Mouse (Mus musculus): ENCODE measurements around the gene Zfp91.
"Not testable (repeated sequence)": the region's sequence is repeated elsewhere in the genome, so short reads cannot be mapped to it uniquely, and the experiment has no call there.

Zfp91 gene

DNA sequence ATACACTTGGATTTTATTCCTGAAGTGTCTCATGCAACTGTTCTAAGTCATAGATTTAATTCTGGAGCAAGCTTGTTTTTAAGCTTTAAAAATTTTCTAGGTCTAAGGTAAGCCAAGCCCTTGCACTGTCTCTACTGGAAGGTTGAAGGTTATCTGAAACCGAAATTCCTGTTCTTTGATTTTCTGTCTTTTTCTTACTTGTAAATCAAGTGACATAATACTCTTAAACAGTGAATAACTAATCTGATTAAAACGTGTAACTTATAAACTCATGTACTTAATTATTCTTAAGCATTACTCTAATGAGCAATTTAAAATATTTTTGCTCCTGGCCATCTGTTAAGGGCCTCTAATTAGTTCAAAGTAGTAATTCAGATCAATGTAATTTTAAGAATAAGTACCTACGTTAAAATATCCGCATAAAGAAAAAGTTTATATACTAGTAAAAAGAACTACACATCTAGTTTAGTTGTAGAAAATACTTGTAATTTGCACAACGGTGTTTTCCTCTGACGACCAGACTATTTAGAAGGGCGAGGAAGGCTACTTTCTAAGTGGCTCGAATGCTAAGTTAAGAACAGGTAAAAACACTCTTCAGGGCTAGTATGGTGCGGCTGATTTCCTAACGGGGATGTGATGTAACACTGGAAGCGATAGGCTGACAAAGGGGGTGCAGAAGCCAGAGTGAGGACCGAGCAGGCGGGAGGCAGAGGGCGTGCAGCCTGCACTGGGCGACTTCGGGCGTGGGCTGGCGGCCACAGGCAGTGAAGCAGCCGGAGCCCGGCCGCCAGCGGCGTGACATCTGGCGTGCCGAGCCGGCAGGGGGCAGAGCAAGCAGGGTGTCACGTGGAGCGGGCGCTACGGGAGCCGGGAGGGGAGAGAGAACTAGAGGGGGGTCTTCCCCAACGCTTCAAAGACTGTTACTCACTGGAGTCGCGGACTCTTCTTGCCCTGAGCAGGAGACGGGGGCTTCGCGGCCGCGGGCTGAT, 1.6 kb downstream of the Zfp91 start:
- peak; percentile 87 to 88 for DNase-seq (ENCODE audit: low spot score in 2 of 2)

DNA sequence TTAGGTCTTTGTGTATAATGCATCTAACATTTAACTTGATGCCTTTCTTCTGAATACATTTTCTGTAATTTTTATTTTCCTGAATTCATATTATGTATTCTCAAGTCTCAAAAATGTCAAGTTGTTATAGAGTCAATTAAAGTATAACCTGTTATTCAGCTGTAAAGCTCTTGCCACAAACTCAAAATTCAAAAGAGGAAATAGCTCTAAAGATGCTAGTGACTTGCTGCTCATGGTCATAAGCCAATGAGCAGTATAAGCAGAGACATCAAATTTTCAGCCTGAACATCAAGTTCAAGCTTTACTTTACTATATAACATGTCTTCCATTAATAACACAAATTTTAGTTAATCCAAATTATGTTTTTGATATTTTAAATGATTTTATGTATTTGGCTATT, 3.6 kb downstream of the Zfp91 start:
- no peak for DNase-seq (ENCODE audit: low spot score in 2 of 2)

DNA sequence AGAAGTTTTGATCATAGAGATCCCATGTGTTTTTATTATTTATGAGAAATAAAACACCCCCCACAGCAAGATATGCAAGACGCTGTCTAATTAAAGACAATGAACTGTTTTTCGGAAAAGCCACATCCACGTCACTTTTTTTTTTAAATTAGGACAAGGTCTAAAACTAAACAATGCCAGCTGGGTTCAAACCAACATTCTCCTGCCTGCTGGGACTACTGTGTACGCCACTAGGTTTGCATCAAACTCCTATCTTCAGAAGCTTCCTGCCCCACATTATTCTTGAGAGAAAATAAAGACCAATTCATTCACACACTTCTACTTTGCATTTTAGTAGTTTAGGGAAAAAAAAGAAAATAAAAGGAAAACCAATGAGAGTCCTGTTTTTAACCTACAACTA, 8.2 kb downstream of the Zfp91 start:
- DNase-seq (ENCODE audit: low spot score in 2 of 2), result no peak

DNA sequence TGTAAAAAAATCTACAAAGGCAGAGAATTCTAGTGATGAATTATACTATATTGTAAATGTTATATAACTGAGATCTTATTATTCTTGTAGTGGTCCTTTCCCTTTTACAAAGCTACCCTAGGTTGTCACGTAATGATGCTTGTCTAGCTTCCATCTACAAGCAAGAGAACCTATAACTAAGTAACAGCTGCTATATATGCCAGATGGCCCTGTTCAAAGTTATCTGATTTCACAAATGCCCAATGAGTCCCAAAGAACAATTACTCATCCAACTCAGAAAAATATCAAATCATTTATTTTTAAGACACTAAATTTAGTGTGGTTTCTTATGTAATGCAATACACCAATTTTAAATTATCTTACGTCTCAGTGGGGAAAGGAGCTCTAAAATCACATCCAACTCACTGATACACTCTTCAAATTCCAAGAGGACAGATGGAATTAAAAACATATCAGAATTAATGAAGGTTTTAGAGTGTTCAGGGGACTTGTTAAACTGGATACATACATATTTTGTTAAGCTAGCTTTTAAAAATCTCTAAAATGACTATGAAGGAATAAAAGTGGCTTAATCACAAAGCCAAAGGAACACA, 9.0 kb downstream of the Zfp91 start:
- no peak for DNase-seq (ENCODE audit: low spot score in 2 of 2)

DNA sequence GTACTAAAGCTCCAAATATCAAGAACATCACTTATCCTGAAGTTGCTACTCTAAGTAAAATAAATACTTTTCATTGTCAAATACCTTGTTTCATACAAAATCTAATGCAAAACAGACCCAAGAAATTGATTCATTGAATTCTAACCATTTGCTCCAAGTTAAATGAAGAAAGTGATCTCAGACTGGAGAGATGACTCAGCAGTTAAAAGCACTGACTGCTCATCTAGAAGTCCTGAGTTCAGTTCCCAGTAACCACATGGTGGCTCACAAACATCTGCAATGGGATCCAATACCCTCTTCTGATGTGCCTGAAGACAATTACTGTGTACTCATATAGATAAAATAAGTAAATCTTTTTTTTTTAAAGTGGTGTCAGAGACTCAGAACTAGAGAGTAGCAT, 15.5 kb downstream of the Zfp91 start:
- DNase-seq (ENCODE audit: low spot score in 2 of 2), result no peak

DNA sequence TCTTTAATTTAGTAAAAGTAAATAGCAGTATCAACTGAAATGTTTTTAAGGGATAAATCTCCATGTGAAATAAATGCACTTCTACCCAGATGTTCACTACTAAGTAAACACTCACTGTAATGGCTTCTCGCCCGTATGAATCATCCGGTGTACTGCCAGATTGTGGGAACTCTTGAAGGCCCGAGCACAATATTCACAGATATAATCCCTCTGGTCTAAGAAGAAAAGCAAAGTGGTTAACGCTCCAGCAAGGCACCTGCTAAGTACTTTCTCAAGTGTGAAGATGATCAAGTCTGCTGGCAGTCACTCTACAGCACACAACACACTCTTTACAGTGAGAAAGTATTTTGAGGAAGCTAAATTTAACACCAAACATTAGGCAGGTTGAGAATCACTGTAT, 25.0 kb downstream of the Zfp91 start:
- DNase-seq (ENCODE audit: low spot score in 2 of 2), result no peak

DNA sequence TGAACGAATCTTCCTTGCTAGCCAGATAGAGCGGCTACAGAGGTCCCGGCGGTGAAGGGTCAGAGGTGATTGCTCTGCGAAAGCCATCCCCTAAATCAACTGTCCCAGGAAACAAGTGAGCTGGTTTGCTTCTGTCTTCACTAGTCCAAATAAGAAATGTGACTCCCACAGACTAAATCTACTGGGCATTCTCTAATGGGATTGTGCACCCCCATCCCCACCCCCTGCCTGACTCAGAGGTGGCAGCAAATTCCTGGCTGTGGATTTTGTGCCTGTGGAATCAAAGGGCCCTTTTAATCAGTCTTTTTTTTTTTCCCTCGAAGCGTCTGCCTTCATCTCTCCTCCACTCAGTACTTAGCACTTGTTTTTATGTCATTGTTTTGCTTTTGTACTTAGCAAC, 30.6 kb downstream of the Zfp91 start, which contains the start of gene Cntf:
Cntf (minus strand) TSS at position 325 of the 400 bp plus-strand sequence.
- no peak for DNase-seq (ENCODE audit: low spot score in 2 of 2)

DNA sequence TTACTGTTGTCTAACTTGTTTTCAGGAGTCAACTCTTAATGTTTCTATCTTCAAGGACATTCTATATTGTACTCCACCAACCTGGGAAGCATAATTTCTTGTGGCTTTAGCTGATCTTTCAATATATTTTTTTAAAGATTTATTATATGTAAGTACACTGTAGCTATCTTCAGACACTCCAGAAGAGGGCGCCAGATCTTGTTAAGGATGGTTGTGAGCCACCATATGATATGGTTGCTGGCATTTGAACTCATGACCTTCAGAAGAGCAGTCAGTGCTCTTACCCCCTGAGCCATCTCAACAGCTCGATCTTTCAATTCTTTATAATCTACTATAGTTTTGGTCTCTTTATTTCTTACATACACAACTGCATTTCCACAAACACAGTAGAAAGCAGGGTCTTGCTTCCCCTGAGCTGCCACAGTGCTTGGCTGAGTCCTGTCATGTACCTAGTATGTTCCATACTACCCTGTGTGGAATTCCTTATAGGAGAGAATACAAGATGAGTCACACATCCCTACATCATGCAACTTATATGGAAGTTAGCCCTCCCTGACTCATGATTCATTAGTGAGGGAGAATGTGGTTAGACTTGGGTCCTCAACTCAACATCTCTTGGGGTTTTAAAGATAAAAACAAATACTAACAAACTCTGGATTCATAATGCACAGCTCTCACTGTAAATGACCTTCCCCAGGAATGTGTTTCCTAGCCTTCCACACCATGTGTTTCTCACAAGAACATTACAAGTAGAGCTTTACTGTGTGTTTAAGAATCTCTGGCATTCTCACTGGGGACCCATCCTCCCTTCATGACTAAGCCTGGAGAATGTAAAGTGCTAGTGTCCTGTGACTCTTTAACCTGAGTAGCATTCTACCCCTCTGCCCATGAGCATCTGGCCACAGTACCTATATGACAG, 33.5 kb downstream of the Zfp91 start:
- DNase-seq (ENCODE audit: low spot score in 2 of 2), result no peak

DNA sequence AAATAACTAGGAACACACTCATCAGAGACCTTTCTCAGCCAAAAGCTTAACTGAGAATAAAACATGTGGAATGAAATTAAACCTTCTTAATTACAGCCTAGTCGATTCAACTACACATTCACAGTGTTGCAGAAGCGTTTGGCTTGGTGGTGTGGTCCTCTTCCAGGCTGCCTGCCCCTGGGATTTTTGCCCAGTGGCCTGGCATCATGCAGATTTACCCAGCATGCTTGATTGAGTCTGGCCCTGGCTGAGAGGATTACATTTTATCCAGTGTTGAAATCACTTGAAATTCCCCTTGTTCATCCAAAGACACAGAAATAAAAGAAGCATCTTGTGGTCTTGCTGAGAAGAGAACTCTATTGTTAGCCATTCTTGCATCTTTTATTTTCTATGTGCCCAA, 36.3 kb downstream of the Zfp91 start:
- DNase-seq (ENCODE audit: low spot score in 2 of 2), result peak in 1 of 2 experiments; percentile 65

DNA sequence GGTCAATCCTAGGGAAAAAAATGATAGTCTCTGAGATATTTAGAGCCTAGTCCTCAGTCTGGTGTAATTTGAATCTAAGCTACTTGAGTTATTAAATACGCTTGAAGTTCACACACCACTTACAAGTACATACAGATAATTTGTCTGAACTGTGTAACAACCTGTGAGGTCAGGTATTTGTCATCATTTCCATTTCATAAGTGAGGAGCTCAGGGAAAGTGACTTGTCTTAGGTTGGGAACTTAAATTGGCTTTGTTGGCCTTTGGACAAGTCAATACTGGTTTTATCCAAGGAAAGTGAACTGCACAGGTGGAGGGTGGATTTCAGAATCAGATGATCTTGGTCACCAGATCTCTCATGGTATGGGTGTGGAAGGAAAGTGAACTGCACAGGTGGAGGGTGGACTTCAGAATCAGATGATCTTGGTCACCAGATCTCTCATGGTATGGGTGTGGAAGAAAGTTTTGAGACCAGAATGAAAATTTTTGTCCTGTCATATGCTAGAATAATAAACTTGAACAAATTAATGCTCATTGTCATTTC, 36.9 kb downstream of the Zfp91 start:
- DNase-seq (ENCODE audit: low spot score in 2 of 2), result no peak

DNA sequence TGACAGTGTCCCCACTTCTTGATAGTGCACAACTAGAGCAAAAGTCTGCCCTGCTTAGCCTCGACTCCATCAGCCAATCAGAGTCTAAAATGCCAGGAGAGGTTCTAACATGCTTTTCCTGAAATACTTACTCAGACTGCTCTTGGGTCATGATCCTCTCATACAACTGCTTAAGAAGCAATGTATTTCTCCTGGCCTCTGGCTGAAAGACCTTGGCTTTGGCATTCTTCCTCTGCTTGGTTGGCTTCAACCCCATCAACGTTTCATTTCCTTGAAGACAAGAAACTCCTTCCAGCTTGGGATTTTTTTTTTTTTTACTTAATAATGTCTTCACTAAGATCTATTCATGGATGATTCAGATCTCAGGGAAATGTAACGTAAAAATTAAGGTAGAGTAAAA, 39.6 kb downstream of the Zfp91 start:
- no peak for DNase-seq (ENCODE audit: low spot score in 2 of 2)

DNA sequence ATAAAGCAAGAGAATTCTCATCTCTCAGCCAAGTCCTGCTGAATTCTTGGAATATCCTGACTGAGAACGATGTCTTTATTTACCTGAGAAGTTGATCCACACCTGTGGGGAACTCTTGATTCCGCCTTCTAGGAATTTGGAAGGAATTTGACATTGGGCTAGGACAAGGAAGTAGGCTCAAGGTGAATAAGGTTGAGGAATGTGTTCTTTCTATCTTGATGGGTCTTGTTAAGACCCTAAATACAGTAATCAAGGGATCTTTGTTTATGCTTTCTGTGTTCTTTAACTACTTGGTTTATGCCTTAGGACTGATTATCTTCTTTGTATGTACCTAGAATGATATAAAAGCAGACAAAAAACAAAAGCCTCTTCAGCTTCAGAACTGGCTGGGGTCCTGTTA, 64.0 kb downstream of the Zfp91 start:
- DNase-seq (ENCODE audit: low spot score in 2 of 2), result no peak

DNA sequence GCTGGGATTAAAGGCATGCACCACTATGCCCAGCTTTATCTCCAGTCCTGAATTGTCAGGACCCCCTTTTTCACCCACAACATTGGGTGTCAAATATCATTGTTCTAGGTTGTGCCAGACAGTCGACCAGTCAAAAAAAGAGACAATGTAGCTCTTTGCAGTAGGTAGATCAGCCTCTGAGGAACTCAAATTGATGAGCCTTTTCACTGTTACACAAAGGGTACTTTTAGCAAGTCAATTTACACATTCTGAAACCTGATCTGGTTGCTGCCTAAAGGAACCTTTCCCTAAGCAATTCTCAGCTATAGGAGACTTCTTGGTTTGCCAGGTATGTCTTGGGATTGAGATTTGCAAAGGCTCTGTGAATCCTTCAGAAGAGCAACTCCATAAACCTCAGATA, 64.9 kb downstream of the Zfp91 start:
- no peak for DNase-seq (ENCODE audit: low spot score in 2 of 2)

DNA sequence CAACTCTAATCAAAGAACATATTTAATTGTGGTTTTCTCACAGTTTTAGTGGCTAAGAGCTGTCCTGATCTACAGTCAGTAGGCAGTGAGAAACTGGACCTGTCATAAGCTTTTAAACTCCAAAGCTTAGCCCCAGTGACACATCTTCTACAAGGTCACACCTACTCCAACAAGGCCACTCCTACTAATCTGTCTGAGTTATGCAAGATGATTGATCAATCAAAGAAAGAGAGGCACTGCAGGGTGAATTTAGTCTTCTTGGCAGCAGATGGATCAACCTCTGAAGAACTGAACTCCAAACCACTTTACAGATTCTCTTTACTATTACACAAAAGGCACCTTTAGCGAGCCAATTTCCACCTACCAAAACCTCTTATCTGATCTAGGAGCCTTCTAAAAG, 70.1 kb downstream of the Zfp91 start:
- no peak for DNase-seq (ENCODE audit: low spot score in 2 of 2)

DNA sequence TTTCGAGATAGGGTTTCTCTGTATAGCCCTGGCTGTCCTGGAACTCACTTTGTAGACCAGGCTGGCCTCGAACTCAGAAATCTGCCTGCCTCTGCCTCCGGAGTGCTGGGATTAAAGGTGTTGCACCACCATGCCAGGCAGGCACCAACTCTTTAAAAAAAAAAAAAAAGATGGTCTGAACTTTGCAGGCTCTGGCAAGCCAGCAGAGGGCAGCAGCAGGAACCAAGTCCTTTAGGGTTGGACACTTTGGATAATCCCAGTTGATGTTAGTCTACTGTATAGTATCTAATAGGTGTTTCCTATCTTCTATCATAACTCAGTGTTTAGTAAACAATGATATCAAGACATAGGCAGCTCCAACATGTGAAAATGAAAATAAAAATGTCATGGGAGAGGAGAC, 73.6 kb downstream of the Zfp91 start:
- peak in 1 of 2 experiments; percentile 2 for DNase-seq (ENCODE audit: low spot score in 2 of 2)

DNA sequence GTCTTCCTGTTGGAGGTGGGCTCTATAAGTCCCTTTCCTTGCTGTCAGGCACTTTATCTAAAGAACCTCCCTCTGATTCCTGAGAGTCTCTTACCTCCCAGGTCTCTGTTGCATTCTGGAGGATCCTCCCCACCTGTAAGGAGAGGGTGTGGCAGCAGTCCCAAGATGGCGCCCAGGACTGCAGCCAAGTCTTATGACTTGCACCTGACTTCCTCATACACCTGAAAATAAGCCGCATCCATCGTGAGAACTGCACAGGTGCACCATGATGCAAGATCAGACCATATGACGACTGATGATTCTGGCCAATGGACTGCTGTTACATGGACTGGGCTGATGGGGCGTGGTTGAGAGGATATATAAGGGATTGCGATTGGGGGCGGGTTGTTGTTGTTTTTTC, 74.3 kb downstream of the Zfp91 start:
- DNase-seq (ENCODE audit: low spot score in 2 of 2), result not testable (repeated sequence)

DNA sequence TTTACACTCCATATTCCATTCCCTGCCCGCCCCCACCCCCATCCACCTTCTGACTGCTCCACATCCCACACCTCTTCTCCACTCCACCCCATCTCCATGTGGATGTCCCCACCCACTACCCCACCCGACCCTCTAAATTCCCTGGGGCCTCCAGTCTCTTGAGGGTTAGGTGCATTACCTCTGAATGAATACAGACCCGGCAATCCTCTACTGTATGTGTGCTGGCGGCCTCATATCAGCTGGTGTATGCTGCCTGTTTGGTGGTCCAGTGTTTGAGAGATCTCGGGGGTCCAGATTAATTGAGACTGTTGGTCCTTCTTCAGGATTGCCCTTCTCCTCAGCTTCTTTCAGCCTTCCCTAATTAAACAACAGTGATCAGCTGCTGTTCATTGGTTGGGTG, 75.0 kb downstream of the Zfp91 start:
- DNase-seq (ENCODE audit: low spot score in 2 of 2), result not testable (repeated sequence)

DNA sequence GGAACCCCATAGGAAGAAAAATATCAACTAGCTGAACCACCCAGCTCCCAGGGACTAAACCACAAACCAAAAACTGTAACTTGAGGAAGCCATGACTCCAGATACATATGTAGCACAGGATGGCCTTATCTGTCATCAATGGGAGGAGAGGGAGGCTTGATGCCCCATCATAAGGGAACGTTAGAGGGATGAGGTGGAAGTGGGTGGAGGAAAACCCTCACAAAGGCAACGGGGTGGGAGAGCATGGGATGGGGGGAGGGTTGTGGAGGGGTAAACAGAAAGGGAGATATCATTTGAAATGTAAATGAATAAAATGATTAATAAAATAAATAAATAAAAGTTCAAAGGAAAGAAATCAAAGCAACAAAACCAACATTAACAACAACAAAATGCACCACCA, 75.5 kb downstream of the Zfp91 start:
- no peak for DNase-seq (ENCODE audit: low spot score in 2 of 2)

DNA sequence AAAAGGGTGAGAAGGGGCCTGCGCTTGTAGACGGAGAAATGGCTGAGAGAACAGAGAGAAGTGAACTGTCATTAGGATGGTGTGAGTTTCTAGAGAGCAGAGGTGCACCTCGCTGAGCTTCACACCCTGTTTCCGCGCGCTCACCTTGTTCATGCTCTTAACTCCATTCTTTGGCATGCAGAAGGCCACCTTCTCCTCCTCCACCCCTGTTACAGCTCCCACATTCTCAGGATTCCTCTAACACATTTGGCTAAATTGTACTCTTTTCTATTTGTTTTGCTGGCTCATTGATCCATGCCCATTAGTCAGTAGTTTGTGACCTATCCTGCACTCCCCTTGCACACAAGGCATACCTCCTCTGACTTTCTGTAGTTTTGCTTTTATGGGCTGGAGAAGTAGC, 76.7 kb downstream of the Zfp91 start:
- no peak for DNase-seq (ENCODE audit: low spot score in 2 of 2)

Measured in cerebellum, postnatal 4 days (tissue).